Mouse (Mus musculus) heart, adult 8-10 months (tissue): ENCODE data around the gene Mmgt2. TPM values are rescaled to one million over a fixed set of nuclear protein-coding genes. Genes with fewer than 3 reads are reported as not detected.
A peak's percentile ranks its signal among the peaks of the same experiment; 100 is the strongest.

Source experiments
- DNase-seq: peaks from one replicate; pipeline ENCODE4 v3.0.0; 2022; ENCODE audit warnings: low spot score
- total RNA-seq, 4 experiments: library from RNA; stranded (reverse); gene quantifications; 2 replicates each; pipeline ENCODE4 v1.2.4; 2022

The Mmgt2 gene
- total RNA-seq = 1 to 10 TPM; 5.1 to 5.9 (median 5.7) TPM

DNA sequence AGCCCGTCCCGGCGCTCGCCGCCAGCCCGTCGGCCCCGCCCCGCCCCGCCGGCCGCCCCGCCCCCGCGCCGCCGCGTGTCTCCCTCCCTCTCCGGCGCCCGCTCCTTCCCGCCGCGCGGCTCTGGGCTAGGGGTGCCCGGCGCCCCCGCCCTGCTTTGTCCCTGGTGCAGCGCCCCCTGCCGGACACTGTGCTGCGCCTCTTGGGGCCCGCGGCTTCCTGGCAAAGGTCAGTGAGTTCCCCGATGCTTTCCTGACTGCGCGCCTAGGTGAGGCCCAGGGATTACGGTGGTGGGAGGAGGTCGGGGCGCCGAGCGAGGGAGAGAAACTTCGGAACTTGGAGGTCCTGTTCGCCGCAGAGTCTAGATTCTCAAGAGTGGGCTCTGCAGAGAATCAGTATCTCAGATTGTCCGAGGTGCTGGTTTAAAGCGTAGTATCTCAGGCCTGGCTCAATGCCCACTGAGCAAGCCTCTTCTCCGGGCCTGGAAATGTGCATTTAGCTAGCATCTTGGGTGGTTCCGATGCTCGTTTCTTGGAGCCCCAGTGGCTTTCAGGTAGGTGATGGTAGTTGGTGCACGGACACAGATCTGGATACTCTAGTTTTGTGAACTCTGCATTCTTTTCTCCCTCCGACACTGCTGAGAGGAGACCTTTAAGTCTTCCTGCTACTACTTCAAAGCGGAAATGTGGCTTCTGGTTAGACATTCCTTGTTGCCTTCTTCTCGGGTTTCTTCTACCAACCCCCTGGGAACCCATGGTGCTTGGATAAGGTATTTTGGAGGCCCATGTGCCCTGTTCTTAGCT, at the start of gene Mmgt2:
Gene Mmgt2, plus strand, starts transcription at position 74 of the 801 bp plus-strand sequence.
- DNase-seq = peak; percentile 88

- DNase-seq = no peak
Observed at GRCm38 (mm10) chr11:62601732-62602618, 46.5 kb upstream of the Mmgt2 start.

DNA sequence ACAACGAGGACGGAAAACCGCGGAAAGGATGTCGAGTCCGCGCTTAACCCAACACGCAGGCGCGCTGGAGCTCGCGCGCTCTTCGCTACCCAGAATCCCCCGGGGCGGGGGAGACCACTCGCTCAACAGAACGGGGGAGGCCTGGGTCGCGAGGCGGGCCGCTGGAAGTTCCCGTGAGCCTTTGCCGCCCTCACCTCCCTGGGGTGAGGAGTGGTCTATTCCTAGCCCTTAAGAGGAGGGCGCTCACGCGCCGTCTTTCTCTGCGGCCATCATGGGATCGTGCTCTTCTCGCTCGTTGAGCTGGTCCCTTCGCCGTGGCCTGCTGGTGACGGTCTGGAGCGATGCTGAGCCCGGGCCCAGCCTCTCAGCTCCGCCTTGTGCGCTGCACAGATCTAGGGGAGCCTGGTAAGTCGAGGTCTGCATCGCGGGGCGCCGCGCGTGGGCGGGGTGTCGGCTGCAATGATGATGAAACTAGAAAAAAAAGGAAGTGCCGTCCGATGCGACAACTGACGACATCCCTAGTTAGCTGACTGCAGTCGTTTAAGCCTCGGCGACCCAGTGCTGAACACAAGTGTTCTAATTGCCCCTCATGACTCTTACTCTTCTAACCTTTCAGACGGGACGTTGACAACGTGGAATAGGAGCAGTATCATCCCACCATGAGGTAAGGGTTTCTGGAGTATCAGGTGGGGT, 45.7 kb upstream of the Mmgt2 start:
- peak; percentile 95 for DNase-seq

- DNase-seq = no peak
Observed at GRCm38 (mm10) chr11:62603312-62604056, 45.0 kb upstream of the Mmgt2 start.

GRCm38 (mm10) chr11:62604123-62604706, 44.2 kb upstream of the Mmgt2 start:
- DNase-seq = no peak

DNA sequence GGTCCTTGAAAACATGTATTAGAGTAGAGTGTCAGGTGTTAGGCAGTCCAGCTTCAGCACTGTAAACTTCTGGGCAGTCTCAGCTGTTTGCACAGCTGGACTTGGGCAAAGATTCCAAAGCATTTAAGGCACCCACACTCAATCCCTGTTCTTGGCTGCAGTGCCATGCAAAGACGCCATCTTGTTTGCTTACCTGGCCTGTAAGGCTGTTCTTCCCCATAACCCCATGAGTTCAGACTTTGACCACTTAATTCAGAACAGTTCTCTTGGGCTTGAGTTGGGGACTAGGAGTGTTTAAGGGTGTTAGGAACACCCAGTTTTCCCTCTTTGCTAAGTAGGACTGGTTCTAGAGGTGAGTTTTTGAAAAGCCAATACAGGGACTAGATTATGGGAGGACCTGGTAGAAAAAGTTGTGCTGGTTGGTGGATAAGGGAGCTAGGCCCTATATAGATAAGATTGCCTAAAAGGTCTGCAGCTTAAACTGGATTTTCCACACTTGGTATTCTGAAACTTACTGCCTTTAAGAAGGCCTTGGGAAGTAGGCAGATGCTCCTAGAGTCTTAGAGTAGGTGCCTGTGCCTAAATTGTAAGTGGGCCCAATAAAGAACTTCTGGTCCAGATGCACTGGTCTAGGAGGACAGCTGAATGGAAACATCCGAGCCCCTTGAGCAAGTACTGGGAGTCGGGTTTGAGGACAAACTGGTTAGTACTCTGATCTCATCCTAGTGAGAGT, 43.4 kb upstream of the Mmgt2 start:
- no peak for DNase-seq

GRCm38 (mm10) chr11:62605619-62606298, 42.7 kb upstream of the Mmgt2 start:
- DNase-seq = no peak

DNA sequence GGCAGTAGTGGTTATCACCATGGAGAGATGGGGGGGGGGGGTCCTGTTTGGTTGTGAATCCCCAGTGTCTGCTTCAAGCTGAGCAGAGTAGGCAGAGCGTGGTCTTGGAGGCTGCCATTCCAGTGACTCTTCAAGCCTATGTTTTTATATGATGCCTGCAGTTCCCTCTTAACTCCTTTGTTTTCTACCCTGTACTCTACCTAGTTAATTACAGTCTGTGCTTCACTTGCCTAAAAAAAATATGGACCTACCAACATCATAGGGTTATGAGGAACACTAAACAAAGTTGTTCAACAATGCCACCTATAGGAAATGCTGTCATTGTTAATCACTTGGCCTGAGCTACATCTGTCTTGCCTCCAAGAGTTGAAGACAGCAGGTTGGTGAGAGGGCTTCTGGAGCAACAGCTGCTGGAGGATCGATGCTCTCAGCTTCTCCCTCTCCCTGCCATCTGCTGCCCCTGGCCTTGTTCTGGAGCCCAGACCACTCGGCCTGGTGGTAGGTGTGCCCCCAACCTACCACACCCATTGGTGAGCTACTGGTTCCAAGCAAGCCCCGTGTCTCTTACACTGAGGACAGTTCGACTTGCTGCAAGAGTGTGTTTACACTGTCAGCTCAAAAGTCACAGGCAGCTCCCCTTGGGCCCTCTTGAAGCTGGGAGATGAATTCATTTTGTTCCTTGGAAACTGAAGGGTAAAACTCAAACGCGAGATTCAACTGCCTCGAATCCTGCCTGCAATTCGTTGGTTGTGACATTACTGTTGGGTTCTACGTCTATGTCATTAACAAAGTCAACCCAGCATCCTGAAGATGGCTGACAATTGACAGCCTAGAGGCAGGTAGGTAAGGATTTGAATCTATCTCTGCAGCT, 41.9 kb upstream of the Mmgt2 start:
- no peak for DNase-seq

- no peak for DNase-seq
Observed at GRCm38 (mm10) chr11:62607170-62607951, 41.1 kb upstream of the Mmgt2 start.

GRCm38 (mm10) chr11:62607952-62608201, 40.6 kb upstream of the Mmgt2 start:
- DNase-seq = no peak

DNA sequence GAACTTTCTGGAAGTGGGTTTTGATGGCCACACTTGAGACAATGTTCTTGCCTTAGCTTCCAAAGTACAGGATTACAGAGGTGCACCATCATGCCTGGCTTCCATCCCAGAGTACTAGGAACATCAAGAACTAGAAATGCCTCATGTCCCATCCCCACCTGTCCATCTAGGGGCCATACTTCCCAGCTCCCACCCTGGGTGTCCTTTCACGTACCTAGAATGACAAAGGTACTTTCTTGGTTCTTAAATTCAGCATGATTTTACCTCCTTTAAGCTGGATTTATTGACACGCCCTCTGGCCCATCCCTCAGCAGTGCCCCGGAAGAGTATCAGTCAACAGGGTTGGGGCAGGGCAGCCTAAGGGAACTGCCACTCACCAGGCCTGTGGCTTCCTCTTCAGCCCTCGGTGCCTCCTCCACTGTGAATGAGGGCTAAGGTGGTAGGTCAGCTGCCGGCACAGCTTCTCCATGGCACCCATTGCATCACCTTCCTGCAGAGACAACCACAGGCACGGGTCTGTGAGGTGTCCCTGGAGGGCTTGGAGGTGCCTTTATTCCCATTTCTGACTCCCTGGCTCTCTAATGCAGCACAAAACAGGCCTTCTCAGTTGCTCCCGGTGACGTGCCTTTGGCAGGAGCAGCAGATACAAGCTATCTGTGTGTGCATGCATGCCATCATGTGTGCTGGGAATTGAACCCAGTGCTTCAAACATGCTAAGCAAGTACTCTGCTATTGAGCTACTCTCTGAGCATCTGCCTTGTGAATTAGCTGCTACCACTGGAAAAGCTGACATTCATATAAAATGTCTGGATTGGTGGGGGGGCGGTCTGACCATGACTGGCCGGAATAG, 39.4 kb upstream of the Mmgt2 start:
- DNase-seq = no peak

DNA sequence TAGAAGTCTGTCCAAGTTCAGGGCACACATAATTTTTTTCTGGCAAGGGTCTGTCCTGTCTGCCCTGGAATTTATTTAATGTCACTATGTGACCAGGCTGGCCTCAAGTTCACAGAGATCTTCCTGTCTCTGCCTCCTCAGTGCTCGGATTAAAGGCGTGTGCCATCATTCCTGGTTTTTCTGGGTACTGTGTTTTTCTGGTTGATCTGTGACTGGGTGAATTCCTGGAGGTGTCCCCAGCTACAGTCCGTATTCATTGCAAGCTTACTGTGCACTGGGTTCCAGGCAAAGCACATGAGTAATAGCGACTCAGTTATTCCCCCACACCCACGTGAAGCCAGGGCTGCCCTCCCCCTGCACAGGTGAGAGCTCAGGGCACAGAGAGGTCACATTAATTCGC, 38.2 kb upstream of the Mmgt2 start:
- DNase-seq = no peak

DNA sequence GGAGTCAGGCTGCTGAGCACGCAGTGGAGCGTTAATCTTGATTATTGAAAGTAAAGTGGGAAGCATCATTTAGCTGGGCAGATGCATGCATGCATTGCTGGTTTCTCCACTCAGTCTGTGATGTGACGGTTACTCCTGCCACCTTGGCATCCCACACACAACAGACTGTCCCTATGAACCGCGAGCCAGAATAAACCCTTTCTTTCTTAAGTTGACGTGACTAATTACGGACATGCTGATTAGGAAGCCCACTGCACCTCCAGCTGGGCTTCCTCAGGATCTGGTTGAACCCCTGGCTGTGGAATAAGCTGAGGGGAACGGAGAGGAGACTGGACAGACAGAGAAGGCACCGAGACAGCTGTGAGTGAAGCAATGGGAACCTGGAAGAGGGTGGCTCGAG, 35.9 kb upstream of the Mmgt2 start:
- DNase-seq = no peak

DNA sequence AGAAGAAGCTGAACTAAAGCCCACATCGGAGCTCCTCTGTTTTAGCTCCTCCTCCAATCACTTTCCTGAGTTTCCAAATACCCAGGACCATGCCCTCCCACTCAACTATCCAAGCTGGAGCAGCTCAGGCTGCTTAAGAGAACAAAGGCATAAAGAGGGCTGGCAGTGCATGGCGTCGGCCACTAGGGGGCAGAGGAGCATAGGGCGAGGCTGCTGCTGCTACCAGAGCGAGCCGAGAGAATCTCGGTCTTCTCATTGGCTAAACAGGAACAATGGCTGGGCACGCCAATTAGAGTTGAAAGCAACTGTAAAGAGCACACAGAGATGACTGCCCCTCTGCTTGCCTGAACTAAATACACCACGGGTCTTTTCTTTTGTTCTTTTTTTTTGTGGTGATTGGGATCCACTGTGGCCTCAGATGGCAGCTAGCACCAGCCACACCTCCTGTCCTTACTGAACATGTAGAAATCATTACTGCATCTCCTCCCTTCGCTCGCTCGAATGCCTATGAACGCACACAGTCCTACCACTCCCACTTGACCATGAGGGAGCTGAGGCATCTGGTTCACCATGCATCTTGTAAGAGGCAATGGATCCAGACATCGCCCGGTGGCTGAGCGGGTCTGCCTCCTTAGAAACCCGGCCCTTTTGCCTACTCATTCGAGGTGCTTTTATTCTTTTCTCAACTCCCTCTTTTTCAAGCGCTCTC, 34.7 kb upstream of the Mmgt2 start:
- peak; percentile 93 for DNase-seq

- DNase-seq = no peak
Observed at GRCm38 (mm10) chr11:62614876-62615410, 33.5 kb upstream of the Mmgt2 start.

DNA sequence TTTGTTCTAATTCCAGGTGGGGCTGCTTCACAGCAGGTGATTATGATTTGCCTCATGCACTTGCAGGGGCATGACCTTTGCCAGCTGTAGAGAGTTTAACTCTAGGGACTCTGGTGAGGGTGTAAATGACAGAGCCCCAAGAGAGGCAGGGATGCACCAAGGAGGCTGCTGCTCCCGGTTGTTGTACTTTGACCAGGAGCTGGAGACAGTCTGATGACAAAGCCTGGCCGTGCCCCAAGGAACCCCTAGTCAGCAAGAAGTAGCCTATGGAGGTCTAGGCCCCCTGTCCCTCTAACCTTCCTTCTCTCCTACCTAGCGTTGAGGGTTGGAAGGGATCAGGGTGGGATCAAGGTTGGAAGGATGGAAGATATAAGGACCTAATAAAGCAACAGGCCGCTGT, 33.0 kb upstream of the Mmgt2 start:
- no peak for DNase-seq
